Mouse (Mus musculus): ENCODE results near the gene Bmx. TPM values are rescaled to one million over a fixed set of nuclear protein-coding genes. Genes with fewer than 3 reads are reported as not detected.

Bmx gene
- total RNA-seq (2014; rRNA removed) (0.38 and 1.2 TPM in 2 replicates), polyA plus RNA-seq (2015; fragmentation: Nextera tagmentation; extraction: Ambion mirVana) (0.33 and 0.39 TPM in 2 replicates)

- no peak for ATAC-seq
- no peaks in the 10 kb centered on the region; the same call in 1 of the 2 replicates for H3K27me3 ChIP-seq (ENCODE audit: insufficient read depth, low read length)
These were observed at the start of gene Bmx for GRCm38 (mm10) chrX:164258057-164258456. Bmx (minus strand) TSS chrX:164258193.

DNA sequence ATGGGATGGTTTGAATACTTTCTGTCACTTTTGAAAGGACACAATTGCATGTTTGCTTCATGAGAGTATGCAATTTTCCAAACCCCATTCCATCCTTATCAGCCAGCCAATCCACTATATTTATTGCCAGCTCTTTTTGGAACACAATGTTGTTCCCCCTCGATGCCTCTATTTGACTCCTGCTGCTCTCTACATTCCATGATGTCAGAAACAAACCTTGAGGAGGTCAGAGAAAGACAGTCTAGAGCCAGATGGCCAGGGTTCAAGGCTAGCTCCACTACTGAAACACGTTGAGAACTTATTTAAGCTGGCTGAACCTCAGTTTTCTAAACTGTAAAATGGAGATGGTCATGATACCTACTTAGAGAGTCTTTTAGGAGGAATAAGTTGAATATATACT lies 48.3 kb upstream of the Bmx start:
- no peak overlapping the region for H3K27ac ChIP-seq (ENCODE audit: low read depth, low read length)
- H3K27me3 ChIP-seq (ENCODE audit: insufficient read depth, low read length): no peaks in the 10 kb centered on the region
- no peak overlapping the region for H3K4me2 ChIP-seq (ENCODE audit: low read depth)
- no peak for TF ChIP-seq CTCF (IDR thresholded peaks at IDR 0.05; ENCODE audit: low read depth)
- no peak for DNase-seq
- H3K9me3 ChIP-seq (ENCODE audit: low read length): no peaks in the 10 kb centered on the region
- 54% methylated on average over 2 of the region's 2 CpGs for WGBS
- ATAC-seq: no peak
- no peaks in the 10 kb centered on the region for H3K4me1 ChIP-seq (ENCODE audit: insufficient read depth)
- no peaks in the 10 kb centered on the region for H3K36me3 ChIP-seq (ENCODE audit: insufficient read depth)
- H3K4me3 ChIP-seq (ENCODE audit: low read depth, low read length): no peak overlapping the region
- no peak overlapping the region for H3K9ac ChIP-seq

More at GRCm38 (mm10) chrX:164258057-164258456, at the start of gene Bmx:
- Histone ChIP-seq H3K36me3 (ENCODE audit: insufficient read depth) (no peaks in the 10 kb centered on the region), H3K4me3 (ENCODE audit: low read depth, low read length) (no peak within 1 kb of the TSS), H3K4me1 (ENCODE audit: insufficient read depth) (no peaks in the 10 kb centered on the region), H3K9me3 (ENCODE audit: low read length) (no peaks in the 10 kb centered on the region), H3K27ac (ENCODE audit: low read depth, low read length) (no peak within 1 kb of the TSS), H3K4me2 (ENCODE audit: low read depth) (no peak within 1 kb of the TSS), H3K9ac (no peak within 1 kb of the TSS)
- DNase-seq: no peak
- WGBS: 80% methylated on average over 8 of the region's 8 CpGs
- TF ChIP-seq CTCF (IDR thresholded peaks at IDR 0.05; ENCODE audit: low read depth): no peak

DNA sequence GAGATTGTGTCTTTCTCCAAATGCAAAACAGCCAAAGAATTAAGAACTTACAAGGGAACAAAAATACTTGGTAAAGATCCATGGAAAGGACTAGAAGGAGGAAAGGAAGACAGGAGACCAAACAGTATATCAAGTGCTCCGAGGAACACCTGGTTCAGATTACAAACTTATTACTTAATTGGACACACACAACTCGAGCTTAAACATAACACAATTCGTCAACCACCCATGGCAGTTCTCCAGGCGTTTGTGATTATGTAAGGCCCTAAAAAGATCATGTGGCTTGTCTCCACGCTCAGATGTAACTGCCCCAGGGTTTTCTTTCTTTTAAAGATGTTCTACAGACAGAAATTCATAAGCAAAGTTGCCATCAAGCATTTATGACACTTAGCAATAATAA lies 33.2 kb upstream of the Bmx start:
- ATAC-seq (no peak), DNase-seq (no peak)
- 53% methylated on average over 5 of the region's 5 CpGs for WGBS
- no peaks in the 10 kb centered on the region for H3K4me1 ChIP-seq (ENCODE audit: insufficient read depth)
- no peak overlapping the region for H3K27ac ChIP-seq (ENCODE audit: low read depth, low read length)
- H3K4me3 ChIP-seq (ENCODE audit: low read depth, low read length): no peak overlapping the region
- no peak overlapping the region for H3K4me2 ChIP-seq (ENCODE audit: low read depth)
- H3K9me3 ChIP-seq (ENCODE audit: low read length): no peaks in the 10 kb centered on the region
- no peak for TF ChIP-seq CTCF (IDR thresholded peaks at IDR 0.05; ENCODE audit: low read depth)
- H3K27me3 ChIP-seq (ENCODE audit: insufficient read depth, low read length): no peaks in the 10 kb centered on the region
- no peaks in the 10 kb centered on the region for H3K36me3 ChIP-seq (ENCODE audit: insufficient read depth)
- H3K9ac ChIP-seq: no peak overlapping the region

DNA sequence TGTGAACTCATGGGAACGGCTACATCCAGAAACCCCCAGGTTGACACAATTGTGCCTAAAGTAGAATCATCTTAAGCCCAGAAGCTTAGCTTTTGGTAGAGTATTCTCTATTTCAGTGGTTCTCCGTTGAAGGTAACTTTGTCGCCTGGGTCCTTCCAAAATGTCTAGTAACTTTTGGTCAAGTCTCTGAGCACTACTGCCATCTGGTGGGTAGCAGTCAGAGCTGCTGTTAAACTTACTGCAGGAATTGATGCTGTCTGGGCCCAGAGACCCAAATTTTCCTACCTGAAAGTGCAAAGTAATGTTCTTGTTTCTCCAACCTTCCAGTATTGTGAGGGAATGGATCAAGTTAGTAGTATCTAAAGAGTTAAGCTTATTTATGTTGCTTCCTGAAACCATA lies 29.1 kb upstream of the Bmx start:
- no peaks in the 10 kb centered on the region for H3K9me3 ChIP-seq (ENCODE audit: low read length)
- 52% methylated on average over 3 of the region's 3 CpGs for WGBS
- peak; percentile 46 for TF ChIP-seq CTCF (IDR thresholded peaks at IDR 0.05; ENCODE audit: low read depth)
- H3K4me1 ChIP-seq (ENCODE audit: insufficient read depth): no peaks in the 10 kb centered on the region
- H3K27ac ChIP-seq (ENCODE audit: low read depth, low read length): no peak overlapping the region
- no peaks in the 10 kb centered on the region for H3K27me3 ChIP-seq (ENCODE audit: insufficient read depth, low read length)
- no peak overlapping the region for H3K4me2 ChIP-seq (ENCODE audit: low read depth)
- H3K9ac ChIP-seq: no peak overlapping the region
- no peak overlapping the region for H3K4me3 ChIP-seq (ENCODE audit: low read depth, low read length)
- peak; percentile 7 for DNase-seq
- ATAC-seq: no peak
- no peaks in the 10 kb centered on the region for H3K36me3 ChIP-seq (ENCODE audit: insufficient read depth)

DNA sequence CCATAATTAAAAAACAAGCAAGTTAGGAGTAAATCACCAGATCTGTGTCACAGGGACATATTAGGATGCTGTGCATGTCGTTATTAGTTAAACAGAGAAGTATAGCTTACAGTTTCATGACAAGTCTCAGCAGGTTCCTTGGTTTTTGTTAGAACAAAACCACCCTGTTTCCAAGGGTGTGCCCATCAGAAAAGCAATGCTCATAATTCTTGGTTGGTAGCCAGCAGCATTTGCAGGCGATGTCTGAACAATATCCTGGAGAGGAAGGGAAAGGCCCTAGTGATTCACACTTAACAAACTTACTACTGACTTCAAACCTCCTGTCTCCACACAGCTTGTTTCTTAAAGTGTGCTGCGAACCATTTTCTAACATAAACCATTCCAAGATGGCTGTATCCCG lies 25.8 kb upstream of the Bmx start:
- no peak for DNase-seq
- no peak overlapping the region for H3K4me2 ChIP-seq (ENCODE audit: low read depth)
- 78% methylated on average over 4 of the region's 4 CpGs for WGBS

DNA sequence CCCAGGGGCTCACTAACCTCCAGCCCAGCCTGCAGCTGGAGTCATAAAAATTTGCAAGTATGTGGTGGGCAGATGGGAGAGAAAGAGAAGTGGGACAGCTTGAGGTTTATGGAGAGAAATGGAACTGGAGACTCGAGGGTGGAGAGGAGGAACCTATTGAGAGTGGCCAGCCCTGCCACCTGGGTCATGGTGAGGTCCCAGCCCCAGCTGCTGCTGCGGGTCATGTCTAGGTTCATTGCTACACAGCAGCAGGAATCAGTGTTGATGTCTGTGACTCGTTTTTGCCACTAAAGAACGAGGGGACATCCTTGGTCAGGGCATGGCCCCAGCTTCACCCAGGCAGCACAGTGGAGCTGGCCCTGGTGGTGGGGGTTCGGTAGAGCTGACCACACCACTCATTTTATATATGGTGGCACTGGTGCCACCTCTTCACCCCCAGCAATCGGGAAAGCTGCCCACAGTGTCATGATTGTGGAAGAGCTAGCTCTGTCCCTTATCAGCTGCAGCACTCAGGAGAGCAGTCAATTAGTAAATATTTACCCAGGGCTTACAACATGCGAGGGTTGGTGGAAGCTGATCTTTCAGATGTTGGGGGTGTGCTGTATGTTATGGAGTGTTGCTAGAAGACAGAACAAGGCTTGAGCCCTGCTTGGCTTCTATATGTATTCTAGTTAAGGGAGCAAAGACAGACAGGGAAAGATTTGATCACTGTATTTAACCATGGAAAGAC lies 23.1 kb upstream of the Bmx start:
- Histone ChIP-seq H3K9me3 (ENCODE audit: low read length) (no peaks in the 10 kb centered on the region), H3K4me1 (ENCODE audit: insufficient read depth) (no peaks in the 10 kb centered on the region), H3K27me3 (ENCODE audit: insufficient read depth, low read length) (no peaks in the 10 kb centered on the region), H3K4me2 (ENCODE audit: low read depth) (no peak overlapping the region), H3K36me3 (ENCODE audit: insufficient read depth) (no peaks in the 10 kb centered on the region), H3K27ac (ENCODE audit: low read depth, low read length) (no peak overlapping the region), H3K4me3 (ENCODE audit: low read depth, low read length) (no peak overlapping the region), H3K9ac (no peak overlapping the region)
- 77% methylated on average over 7 of the region's 7 CpGs for WGBS
- DNase-seq (no peak), ATAC-seq (no peak)
- TF ChIP-seq CTCF (IDR thresholded peaks at IDR 0.05; ENCODE audit: low read depth): no peak

More for the DNA sequence above, 25.8 kb upstream of the Bmx start:
- no peaks in the 10 kb centered on the region for H3K4me1 ChIP-seq (ENCODE audit: insufficient read depth)
- H3K4me3 ChIP-seq (ENCODE audit: low read depth, low read length): no peak overlapping the region
- ATAC-seq: no peak
- no peaks in the 10 kb centered on the region for H3K27me3 ChIP-seq (ENCODE audit: insufficient read depth, low read length)
- H3K9ac ChIP-seq: no peak overlapping the region
- H3K9me3 ChIP-seq (ENCODE audit: low read length): no peaks in the 10 kb centered on the region
- no peak overlapping the region for H3K27ac ChIP-seq (ENCODE audit: low read depth, low read length)
- H3K36me3 ChIP-seq (ENCODE audit: insufficient read depth): no peaks in the 10 kb centered on the region
- no peak for TF ChIP-seq CTCF (IDR thresholded peaks at IDR 0.05; ENCODE audit: low read depth)

DNA sequence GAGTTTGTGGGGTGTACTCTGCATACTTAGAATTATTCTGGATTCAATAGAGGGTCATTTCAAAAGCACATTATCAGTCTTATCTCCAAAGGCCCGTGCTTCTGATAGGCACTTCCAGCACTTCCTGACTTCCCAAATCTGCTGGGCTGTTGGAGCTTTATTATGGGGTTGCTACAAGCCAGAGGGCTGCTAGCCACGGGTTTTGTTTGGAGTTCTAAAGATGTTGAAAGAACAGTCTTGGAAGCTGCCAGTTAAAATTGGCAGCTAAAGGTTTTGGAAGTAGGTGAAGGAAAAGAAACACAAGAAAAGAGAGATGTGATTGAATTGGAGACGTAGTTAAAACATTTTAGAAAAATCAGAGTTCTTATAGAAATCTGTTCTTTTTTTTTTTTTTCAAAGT lies 17.5 kb upstream of the Bmx start:
- H3K4me3 ChIP-seq (ENCODE audit: low read depth, low read length): no peak overlapping the region
- no peak for TF ChIP-seq CTCF (IDR thresholded peaks at IDR 0.05; ENCODE audit: low read depth)
- H3K9ac ChIP-seq: no peak overlapping the region
- no peaks in the 10 kb centered on the region for H3K27me3 ChIP-seq (ENCODE audit: insufficient read depth, low read length)
- no peak overlapping the region for H3K27ac ChIP-seq (ENCODE audit: low read depth, low read length)
- no peak overlapping the region for H3K4me2 ChIP-seq (ENCODE audit: low read depth)
- H3K36me3 ChIP-seq (ENCODE audit: insufficient read depth): no peaks in the 10 kb centered on the region
- ATAC-seq (no peak), DNase-seq (no peak)
- 45% methylated on average over 3 of the region's 3 CpGs for WGBS
- H3K9me3 ChIP-seq (ENCODE audit: low read length): no peaks in the 10 kb centered on the region
- no peaks in the 10 kb centered on the region for H3K4me1 ChIP-seq (ENCODE audit: insufficient read depth)

All from forebrain, postnatal 0 days (tissue).